Mouse (Mus musculus) c-Kit-positive CD71-positive TER-119-positive erythroid progenitor cells, embryonic 14.5 days (primary cell): Measurements from ENCODE around the gene Gnb1.
"Not testable (repeated sequence)": the region's sequence is repeated elsewhere in the genome, so short reads cannot be mapped to it uniquely, and the experiment has no call there.

ENCODE experiments used
- DNase-seq: peaks from one replicate; pipeline ENCODE4 v3.0.0-alpha.2; 2013; ENCODE audit warnings: low spot score

The Gnb1 gene

DNA sequence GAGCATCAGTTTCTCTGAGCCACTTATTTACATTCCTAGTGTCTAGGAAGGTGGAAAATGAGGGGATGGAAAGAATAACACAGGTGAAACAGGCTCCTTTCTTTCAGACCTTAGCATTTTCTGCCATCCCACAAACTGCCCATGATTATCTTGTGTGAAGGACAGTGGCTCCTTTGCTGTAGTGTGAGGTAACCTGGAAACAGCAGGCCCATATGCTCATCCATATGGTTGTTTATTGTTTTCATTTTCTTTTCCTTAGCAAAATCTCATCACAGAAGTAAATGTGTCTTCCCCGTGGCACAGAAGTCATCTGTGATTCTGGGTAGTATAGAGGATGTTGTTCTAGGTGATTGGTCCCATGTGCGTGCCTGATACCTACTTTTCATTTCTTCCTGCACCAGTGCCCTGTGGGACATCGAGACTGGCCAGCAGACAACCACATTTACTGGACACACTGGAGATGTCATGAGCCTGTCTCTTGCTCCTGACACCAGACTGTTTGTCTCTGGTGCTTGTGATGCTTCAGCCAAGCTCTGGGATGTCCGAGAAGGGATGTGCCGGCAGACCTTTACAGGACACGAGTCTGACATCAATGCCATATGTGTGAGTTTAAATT is 61.9 kb downstream of the Gnb1 start:
- DNase-seq: no peak

DNA sequence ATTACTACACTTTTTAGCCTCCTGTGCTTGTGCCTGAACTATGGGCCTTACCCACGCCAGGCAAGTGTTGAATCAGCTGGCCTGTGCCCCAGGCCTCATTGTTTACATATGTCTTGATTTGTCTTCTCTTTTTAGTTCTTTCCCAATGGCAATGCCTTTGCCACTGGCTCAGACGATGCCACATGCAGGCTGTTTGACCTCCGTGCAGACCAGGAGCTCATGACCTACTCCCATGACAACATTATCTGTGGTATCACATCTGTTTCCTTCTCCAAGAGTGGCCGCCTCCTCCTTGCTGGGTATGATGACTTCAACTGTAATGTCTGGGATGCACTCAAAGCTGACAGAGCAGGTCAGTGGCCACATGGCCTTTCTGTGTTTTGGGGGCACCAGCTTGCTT is 63.7 kb downstream of the Gnb1 start:
- no peak for DNase-seq

DNA sequence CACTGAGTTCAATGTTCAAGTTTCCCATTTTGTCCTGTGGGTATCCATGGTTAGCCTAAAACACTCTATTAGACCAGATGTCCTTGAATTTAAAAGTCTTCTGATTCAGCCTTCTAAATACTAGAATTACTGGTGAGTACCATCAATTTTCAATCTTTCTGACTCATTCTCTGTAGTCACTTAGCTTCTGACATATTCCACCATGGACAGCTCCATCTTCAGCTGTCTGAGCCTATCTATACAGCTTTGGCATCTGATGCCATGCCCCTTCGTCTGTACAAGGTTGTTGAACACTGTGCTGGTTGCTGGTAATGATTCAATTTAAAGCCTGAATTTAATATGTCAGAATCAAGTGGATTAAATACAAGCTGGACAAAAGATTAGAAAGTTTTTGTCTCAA is 64.3 kb downstream of the Gnb1 start:
- no peak for DNase-seq

DNA sequence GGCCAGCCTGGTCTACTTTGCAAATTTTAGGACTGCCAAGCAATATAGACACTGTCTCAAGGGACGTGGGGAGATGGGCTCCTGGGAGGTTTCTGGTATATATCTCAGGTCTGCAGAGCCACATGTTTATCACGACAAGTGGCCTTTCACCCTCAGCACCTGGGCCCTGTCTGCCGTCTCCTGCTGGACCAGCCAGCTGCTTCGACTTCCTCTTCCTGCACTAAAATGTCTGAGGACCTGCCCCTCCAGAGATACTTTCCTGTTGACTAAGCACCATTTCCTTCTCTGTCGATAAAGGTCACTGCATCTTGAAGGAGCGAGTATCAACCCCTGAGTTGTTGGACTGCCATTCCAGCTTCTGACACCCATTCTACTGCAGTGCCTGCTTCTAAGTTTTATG is 68.3 kb downstream of the Gnb1 start:
- no peak for DNase-seq

DNA sequence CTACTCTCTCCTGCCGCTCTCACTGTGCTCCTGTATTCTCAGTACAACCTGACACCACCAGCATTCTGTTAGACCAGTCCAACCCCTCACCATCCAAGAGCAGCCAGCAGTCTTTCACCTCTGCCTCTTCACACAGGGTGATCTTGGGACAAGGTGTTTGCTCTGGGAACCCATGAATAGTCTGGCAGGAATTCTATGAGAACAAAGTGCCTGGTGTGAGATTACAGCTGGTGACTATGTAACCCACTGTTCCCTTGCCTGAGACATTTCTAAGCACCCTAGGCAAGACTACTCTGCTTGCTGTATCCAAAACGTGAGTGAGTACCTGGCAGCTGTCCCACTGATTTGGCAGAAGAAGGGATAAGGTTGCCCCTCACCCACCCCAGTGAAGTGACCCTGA is 69.8 kb downstream of the Gnb1 start:
- no peak for DNase-seq

DNA sequence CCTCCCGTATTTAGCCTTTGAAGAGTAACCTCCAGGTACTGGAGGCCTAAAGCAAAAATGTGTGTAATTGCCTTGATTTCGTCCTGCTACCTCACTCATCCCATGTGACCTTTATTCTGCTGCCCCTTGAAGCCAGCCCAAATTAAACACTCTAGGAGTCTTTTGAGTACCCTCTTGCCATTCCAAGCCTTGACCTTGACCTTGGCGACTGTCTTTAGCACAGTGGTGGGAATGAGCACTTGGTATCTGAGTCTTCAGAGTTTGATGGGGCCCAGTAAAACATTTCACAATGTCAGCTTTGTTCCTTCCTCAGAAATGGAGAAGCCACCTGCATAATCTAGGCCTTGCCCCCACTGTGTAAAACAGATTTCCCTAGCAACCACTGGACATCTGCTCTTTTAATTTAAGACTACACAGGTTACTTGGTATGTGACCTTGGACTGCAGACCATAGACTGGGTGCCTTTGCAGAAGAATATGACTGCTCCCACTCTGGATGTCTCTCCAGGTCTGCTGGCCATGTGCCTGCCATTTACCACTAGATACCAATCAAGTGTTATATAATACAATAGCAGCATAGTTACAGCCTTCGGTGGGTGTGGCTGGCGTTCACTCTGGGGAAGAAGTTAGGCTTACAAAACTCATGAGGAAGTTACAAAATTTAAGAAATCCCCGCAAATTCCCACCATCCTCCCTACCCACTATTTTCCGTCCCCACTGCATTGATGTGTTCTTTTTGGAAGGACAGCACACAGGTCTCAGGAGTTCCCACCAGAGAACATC is 70.7 kb downstream of the Gnb1 start, which contains the start of gene Nadk:
Gene Nadk (plus strand): TSS at position 718 of the 782 bp plus-strand sequence.
- DNase-seq: no peak

DNA sequence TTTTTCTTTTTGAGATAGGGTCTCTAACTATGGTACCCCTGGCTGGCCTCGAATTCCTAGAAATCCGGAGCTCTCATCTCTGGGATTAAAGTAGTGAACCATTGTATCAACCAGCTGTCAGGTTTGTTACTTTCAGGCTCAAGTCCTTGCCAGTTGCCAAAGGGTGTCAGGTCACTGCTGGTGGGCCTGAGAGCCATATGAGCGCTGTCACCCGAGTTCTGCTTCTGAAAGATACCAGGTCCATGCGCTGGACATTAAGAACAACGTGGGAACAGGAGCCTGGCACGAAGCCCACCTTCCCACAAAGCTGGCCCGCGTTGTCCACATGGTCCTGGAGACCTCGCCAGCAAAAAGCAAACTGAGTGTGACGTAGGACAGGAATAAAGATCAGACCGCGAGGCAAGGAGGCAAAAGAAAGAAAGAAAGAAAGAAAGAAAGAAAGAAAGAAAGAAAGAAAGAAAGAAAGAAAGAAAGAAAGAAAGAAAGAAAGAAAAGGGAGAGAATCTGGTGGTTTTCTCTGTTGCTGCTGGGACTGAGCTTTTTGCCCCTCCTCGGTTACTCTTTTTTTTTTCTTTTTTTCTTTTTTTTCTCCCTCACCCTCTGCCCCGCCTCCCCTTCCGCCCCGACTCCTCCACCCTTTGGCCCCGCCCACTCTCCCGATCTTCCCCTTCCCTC is 71.7 kb downstream of the Gnb1 start:
- DNase-seq: no peak

DNA sequence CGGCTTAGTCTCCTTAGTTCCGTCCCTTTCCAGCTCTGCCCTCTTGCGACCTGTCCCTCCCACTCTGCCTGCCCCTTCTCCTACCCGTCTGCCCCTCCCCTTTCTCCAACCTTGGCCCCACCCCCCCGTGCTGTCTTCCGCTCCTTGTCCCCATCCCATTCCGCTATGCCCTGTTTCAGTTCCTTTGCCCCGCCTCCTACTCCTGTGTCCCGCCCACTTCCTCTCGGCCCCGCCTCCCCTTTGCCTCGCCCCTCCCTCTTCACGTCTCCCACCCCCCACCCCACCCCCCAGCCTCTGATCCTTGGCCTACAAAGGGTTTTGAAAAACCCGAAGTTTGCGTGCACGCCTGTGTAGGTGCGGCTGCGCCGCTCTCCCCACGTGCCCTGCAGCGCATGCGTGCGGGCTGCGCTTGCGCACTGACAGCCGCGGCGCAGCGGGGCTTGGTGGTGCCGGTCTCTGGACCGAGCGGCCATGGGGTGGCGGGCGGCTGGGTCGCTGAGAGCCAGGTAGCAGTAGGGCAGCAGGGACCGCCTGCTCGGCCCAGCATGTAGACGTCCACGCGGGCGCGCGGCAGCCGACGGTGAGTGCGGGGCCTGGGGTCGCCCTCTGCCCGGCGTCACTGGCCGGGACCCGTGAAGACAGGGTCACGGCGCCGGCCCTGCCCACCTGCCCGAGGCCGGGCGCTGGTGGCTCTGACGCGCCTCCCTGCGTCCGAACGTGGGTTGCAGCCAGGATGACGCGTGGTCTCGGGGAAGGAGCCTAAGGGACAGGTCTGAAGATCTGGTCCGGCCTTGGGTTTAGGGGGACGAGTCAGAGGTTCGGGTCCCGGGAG is 72.5 kb downstream of the Gnb1 start:
- DNase-seq: peak; percentile 95

DNA sequence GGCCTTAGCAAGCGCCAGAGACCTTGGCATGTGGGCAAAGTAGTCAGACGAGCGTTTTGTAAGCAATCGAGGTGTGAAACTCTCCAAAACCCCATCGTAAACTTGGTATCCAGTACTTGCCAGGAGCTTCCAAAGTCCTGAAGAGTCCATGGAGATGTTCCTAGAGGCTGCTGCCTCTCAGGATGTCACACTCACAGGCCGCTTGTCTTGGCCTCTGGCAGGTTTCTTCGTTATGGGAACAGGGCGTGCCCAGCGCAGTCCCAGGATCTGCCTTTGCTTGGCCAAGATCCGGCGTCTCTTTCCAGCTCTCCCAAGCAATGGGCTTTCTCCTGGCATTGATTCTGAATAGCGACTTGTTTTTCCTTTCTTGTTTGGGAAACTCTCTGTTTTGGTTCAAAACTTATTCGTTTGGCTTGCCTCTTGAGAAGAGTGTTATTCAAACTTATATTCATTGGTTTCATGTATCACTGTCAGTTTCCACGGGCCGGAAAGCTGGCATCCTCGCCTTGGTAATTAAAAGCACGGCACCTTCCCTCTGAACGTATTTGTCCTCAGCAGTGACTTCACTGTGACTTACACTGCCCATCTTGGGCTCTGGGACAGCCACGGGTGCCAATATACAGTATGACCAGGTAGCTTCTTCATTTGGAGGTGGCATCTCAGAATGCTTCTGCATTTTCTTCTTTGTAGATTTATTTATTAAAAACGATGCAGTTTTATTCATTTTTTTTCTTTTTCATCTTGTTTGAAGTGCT is 73.3 kb downstream of the Gnb1 start:
- no peak for DNase-seq

DNA sequence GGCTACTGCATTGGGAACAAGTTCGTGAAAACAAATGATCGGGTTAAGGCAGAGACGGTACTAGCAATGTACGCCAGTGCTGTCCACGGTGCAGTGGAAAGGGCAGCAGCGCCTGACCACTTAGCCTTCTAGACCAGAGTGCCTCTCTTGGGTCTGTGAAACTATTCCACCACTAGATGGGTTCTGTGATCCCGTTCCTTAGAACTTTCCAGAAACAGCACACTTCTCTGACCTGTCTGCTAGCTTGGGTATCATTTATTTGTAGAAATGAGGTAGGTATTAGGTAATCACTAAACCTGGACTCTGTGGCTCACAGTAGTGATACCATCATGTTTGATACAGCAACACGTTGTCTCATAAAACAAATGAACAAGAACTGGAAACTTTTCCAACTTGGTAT is 75.4 kb downstream of the Gnb1 start:
- DNase-seq: no peak

DNA sequence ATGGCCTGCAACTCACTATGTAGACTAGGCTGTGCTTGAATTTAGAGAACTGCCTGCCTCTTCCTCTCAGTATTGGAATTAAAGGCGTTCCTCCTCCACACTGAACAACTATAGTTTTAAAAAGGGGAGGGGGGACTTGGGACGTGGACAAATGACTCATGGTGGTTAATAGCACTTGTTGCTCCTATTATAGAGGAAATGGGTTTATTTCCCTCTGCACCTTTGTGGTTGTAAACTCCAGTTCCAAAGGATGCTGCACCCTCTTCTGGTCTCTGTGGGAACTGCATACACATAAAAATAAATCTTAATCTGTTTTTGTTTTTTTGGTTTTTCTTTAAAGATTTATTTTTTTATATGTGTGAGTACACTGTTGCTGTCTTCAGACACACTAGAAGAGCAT is 77.0 kb downstream of the Gnb1 start:
- peak; percentile 46 for DNase-seq

DNA sequence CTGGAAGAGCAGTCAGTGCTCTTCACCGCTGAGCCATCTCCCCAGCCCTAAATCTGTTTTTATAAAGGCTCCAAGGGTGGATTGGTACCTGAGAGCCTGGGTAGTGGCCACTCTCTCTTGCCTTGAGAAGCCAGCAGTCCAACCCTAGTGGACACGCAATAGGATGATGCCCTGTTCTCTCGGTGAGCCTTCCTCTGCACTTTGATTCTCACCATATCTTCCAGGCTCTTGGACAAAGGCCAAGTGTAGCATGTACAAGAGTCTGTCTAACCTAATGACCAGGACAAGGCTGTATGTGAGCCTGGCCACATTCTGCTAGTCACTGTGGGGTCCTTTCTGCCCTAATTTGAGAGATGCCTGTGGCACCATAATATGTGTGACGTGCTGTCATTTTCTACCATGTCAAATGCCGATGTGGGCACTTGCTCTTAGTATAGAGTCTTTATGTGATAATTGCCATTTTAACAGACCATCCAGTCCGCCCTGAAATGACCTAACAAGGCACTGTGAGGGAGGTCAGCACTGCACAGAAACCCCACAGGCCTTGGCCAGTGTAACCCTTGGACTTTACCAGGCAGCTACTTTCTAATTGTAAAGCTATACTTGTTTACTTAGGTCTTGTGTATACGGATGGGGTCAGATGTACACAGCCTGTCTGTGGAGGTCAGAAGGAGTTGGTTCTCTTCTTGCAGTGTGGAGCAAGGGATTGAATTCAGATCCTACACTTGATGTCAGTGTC is 77.6 kb downstream of the Gnb1 start:
- no peak for DNase-seq

DNA sequence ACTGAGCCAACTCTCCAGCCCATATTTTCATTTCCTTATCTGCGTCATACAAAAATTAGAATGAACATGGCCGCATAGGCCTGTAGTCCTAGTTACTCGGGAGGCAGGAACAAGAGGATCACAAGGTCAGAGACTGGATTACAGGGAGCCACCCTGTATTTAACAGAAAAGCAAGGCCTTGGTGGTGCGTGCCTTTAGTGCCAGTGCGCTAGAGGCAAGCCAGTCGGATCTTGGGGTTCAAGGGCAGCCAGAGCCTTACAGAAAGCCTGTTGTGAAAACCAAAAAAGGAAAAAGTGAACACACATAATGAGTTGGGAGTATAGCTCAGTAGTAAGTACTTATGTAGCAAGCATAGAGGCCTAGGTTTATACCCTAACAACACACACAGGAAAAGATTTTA is 78.7 kb downstream of the Gnb1 start:
- DNase-seq: no peak

DNA sequence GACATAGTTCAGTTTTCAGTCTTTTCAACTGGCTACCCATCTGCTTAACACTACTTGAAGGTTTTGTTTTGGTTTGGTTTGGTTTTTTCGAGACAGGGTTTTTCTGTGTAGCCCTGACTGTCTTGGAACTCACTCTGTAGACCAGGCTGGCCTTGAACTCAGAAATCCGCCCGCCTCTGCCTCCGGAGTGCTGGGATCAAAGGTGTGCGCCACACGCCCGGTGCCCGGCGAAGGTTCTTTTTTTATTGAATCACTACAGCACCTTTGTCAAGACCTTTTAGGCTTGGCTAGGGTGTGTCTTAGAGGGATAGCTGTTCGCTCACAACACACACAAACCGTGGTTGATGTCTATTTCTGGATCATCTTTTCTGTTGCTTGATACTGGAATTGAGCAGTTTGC is 79.2 kb downstream of the Gnb1 start:
- not testable (repeated sequence) for DNase-seq

DNA sequence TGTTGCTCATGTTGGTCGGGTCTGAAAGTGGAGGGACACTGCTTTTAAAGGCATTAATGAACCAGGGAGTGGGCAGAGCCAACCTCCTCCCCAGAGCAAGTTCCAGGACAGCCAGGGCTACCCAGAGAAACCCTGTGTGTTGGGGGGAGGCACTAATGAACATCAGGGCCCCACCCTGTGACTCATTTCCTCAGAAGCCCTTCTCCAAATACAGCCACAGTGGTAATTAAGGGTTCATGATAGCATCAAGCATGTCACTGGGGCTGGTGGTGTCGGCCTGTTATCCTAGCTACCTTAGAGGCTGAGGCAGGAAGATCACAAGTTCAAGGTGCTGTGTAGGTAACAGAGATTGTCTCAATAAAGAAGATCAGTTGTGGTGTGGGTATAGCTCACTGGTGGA is 80.3 kb downstream of the Gnb1 start:
- no peak for DNase-seq

DNA sequence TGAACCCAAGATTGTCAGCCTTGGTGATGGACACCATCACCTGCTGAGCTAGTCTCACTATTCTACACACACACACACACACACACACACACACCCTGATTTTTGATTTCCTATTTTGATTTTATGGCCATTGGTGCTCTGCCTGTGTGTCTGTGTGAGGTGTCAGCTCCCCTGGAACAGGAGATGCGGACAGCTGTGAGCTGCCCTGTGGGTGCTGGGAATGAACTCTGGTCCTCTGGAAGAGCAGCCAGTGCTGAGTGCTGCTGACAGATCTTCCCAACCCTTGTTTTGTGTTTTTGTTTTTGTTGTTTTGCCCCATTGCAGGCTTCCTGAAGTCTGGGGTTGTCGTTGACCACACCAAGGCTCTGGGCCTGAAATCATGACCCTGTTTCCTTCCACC is 82.0 kb downstream of the Gnb1 start:
- DNase-seq: no peak

DNA sequence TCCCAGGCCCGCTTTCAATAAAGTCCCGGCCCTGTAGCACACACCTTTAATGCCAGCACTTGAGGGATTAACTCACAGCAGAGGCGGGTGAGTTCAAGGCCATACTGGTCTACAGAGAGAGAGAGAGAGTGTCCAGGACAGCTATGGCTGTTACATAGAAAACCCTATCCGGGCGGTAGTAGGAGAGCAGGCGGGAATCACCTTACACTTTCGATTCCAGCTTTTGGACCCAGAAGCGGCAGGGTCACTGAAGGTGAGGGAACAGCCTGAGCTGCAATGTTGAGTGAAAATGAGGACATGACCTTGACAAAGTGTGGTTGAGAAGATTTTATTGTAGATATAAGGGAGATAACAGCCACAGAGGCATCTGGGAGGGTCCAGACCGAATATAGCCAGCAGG is 82.7 kb downstream of the Gnb1 start:
- no peak for DNase-seq

DNA sequence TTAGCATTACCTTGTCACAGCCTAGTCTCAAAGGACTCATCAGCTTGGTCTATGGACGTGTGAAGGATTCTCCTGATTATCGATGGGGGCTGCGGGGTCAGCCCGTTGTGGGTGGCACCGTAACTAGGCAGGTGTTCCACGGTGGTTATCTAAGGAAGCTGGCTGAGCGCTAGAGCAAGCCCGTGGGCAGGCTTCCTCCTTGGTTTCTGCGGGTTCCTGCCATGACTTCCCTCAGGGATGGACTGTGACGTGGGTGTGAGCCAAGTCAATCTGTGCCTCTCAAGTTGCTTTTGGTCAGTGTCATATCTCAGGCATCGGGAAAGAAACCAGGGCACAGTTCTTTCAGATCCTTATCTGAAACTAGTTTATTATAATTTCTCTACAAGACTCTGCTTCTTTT is 83.8 kb downstream of the Gnb1 start:
- no peak for DNase-seq

DNA sequence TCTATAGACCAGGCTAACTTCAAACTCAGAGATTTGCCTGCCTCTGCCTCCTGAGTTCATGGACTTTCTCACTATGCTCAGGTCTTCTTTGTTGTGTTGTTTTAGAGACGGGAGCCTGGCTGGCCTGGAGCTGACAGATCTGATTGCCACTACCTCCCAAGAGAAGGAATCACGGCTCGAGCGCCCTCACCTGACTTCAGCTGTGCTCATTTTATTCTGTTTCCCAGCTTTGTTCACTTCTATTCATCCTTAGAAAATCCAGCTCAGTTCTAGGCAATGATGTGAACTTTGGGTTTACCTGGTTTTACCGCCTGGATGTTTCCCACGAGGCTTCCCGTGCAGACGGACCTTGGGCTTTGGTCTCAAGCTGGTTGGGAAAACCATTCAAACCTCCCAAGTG is 84.4 kb downstream of the Gnb1 start:
- no peak for DNase-seq

DNA sequence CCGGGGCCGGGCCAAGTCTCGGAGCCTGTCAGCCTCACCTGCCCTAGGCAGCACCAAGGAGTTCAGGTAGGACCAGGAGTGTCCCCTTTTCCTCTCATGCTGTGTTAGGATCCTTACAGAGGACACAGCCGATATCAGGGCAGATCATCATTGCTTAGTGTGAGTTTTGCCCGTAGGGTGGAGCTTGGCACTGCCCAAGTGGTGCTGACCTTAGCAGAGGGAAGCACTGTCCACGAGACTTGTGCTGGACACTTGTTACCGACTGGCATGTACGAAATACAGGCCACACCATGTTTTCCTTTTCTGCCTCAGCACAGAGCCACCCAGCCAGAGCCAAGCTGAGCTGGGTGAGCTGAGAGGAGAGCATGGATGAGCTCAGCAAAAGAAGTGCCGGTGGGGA is 86.0 kb downstream of the Gnb1 start:
- no peak for DNase-seq

DNA sequence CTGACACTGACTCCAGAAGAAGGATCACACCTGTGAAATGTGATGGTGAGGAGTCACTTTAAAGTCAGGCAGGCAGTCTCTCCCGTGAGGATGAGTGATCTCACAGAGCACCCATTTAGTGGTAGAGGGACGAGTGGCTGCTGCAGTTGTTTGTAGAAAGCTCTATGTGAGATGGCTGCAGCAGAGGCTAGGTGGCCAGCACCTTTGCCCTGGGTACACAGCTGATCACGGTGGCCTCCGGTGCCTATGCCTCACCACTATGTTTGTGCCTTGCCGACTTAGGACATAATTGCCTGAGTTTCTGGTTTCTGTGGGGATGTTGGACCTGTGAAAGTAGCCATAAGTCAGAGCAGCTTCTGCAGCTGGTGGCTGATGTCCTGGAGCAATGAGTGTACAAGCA is 86.6 kb downstream of the Gnb1 start:
- DNase-seq: no peak
